Mouse (Mus musculus) cortical plate, adult 2 months (tissue): ENCODE data around the gene Col23a1. TPM values are rescaled to one million over a fixed set of nuclear protein-coding genes. Genes with fewer than 3 reads are reported as not detected.
A peak's percentile ranks its signal among the peaks of the same experiment; 100 is the strongest.

ENCODE experiments used
- H3K27ac ChIP-seq: fragments of 200-500 bp; 2 replicates; pipeline ENCODE4 v1.5.1; 2012; ENCODE audit warnings: low read length, control low read depth, inconsistent platforms; ENCODE audit not compliant: insufficient read depth
- H3K4me1 ChIP-seq: fragments of 200-500 bp; 2 replicates; pipeline ENCODE4 v1.6.1; 2011; ENCODE audit warnings: low read length; ENCODE audit not compliant: control insufficient read depth, insufficient read depth
- H3K4me3 ChIP-seq: fragments of 200-500 bp; 2 replicates; pipeline ENCODE4 v1.5.1; 2011; ENCODE audit warnings: mild to moderate bottlenecking, low read length, control low read depth; ENCODE audit not compliant: insufficient read depth
- CTCF ChIP-seq: fragments of 200-500 bp; IDR thresholded peaks from 2 replicates; pipeline ENCODE4 v1.5.1; 2011; ENCODE audit warnings: mild to moderate bottlenecking, control low read depth, low read length; ENCODE audit not compliant: insufficient read depth; ENCODE audit errors: extremely low read depth
- POLR2A ChIP-seq: fragments of 200-500 bp; IDR thresholded peaks from 2 replicates; pipeline ENCODE4 v1.6.1; 2011; ENCODE audit warnings: mild to moderate bottlenecking, low read length, control low read depth; ENCODE audit not compliant: insufficient read depth; ENCODE audit errors: extremely low read depth
- polyA plus RNA-seq: library from polyadenylated mRNA; depleted of rRNA; stranded (reverse); fragments of >200 nt; gene quantifications from 2 replicates; pipeline ENCODE4 v1.2.3, GENCODE M21; 2012

Gene Col23a1
- polyA plus RNA-seq, 1 experiment = 7.3 TPM

DNA sequence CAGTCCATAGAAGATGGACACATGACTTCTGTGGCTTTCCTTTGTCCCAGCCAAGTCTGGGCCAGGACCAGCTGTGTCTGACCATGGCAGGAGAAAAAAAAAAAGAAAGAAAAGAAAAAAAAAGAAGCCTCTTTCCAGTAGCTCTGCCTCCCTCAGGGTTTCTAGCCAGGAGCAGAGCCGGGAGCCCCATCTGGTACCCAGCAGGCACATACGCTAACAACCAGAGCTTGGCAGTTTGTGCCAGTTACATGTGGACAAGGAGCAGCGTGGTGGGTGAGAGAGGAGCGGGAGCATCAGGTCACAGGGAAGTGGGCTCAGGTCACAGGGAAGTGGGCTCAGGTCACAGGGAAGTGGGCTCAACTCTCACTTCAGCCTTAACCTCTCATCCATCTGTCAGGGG is 286.7 kb downstream of the Col23a1 start:
- Histone ChIP-seq H3K4me3 (no peak overlapping the region), H3K4me1 (no peaks in the 10 kb centered on the region), H3K27ac (no peak overlapping the region)
- TF ChIP-seq POLR2A (no peak), CTCF (no peak)

DNA sequence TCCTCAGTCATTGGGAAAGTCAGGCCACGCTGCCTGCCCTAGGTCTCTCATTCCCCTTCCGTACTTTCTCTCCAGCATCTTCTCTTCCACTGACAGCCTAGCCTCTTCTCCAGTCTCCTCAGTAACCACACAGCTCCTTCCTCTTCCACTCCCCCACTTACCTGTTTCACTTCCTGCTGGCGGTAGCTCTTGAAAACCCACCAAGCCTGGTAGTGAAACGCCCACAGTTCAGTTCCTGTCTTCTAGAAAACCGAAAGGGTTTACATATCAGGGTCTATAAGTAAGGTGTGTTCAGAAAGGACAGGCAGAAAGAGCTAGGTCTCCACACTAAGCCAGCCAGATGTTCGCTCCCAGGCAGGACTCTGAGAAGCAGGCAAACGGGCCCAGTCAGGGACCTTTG is 287.9 kb downstream of the Col23a1 start:
- no peaks in the 10 kb centered on the region for H3K4me1 ChIP-seq
- no peak overlapping the region for H3K4me3 ChIP-seq
- no peak for TF ChIP-seq CTCF
- no peak for TF ChIP-seq POLR2A
- H3K27ac ChIP-seq = no peak overlapping the region

DNA sequence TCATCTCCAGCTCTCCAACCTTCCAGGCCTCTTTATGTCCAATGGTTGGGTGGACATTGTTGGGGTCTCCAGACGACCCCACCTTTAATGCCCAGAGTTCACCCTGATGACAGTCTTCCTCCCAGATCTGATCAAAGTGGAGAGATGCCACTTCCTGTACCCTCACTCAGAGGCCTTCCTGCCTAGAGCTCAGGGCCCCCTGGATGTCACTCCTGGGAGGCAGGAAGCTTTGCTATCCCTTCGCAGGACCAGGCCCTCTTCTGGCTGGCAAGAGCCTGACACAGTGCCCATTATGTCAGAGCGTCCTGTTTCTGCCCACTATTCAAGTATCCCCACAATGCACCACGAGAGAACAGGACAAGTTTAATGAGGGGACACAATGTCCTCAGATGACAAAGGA is 289.3 kb downstream of the Col23a1 start:
- TF ChIP-seq POLR2A (no peak), CTCF (no peak)
- no peak overlapping the region for H3K4me3 ChIP-seq
- H3K27ac ChIP-seq = no peak overlapping the region
- H3K4me1 ChIP-seq = 0 out of 2 replicates have a peak, but pooled peaks cover 1% of the 10 kb centered on the region

DNA sequence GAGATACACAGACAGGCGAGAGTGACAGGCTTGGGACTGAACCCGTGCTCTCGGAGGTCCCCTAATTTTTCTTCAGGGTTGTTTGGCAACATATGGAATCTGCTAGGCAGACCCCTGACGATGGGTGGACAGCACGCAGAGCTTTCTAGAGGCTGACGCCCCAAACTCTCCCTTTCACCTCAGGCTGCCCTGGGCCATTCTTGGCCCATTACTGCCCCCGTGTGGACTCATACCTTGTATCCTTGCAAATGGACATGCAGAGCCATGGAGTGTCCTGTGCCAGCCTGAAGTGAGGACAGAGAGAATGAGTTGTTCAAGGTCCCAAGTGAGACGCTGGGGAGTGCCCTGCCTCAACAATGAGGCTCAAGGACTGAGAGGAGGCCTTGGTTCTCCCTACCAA is 293.0 kb downstream of the Col23a1 start:
- TF ChIP-seq POLR2A (no peak), CTCF (peak; percentile 40)
- H3K27ac ChIP-seq = no peak overlapping the region
- H3K4me1 ChIP-seq = peaks cover 3% of the 10 kb centered on the region; the same call in 1 of the 2 replicates
- no peak overlapping the region for H3K4me3 ChIP-seq

DNA sequence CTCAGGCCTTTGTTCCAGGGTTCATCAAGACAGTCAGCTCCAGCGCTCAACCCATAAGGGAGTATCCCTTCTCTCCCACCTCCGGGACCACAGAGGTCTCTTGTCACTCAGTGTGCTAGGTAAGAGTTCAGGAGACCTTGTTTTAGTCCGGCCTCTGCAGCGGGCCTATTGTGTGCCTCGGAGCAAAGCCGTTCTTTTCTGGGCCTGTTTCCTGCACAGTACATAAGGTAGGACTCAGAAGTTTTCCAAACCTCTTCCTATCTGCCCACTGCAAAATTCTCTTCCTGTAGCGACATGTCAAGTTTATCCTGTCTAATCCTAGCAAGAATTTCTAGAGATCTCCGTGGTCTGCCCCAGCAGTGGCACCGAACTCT is 294.3 kb downstream of the Col23a1 start:
- Histone ChIP-seq H3K4me1 (peaks cover 3% of the 10 kb centered on the region; the same call in 1 of the 2 replicates), H3K4me3 (peak overlapping the region; percentile 65), H3K27ac (peak overlapping the region; percentile 89)
- TF ChIP-seq POLR2A = no peak
- TF ChIP-seq CTCF = no peak

DNA sequence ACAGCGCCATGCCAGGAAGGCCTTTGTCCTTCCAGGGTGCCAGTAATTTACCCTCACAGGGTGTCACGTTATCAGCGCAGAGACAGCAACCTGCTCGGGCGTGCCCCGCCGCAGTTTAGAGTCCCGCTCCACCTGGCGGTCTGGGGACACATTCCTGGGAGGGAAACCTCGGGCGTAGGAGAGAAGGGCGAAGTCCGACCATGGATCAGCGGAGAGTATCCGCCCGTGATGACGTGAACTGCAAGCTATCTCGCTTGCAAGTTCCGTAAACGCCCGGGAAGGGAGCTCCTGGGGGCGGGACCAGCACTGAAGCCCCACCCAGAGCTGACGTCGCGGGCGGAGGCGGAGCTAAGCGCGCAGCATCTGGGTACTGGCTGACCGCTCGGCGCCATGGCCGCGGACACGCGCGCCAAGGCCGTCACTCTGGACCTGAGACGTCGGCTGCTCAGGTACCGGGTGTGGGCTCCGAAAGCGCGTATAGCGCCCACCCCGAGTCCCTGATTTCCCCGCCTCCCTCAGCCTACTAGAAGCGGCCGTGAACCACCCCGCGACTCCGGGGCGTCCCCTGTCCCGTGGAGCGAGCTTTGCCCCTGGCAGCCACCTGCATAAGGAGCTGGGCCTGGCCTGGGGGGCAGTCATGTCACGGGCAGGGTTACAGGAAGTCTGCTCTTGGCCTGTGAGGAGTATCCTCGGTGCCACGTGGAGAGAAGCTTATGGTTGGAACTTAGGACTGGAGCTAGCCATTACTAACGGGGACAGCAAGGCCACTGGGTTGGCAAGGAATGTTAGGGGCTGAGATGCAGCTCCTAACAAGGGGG is 294.9 kb downstream of the Col23a1 start, which contains the start of gene Phykpl:
Gene Phykpl, plus strand, starts transcription at position 327 of the 818 bp plus-strand sequence.
- TF ChIP-seq POLR2A (peak; percentile 97), CTCF (no peak)
- Histone ChIP-seq H3K4me1 (peaks cover 3% of the 10 kb centered on the region; the same call in 1 of the 2 replicates), H3K27ac (peak within 1 kb of the TSS; percentile 89)

DNA sequence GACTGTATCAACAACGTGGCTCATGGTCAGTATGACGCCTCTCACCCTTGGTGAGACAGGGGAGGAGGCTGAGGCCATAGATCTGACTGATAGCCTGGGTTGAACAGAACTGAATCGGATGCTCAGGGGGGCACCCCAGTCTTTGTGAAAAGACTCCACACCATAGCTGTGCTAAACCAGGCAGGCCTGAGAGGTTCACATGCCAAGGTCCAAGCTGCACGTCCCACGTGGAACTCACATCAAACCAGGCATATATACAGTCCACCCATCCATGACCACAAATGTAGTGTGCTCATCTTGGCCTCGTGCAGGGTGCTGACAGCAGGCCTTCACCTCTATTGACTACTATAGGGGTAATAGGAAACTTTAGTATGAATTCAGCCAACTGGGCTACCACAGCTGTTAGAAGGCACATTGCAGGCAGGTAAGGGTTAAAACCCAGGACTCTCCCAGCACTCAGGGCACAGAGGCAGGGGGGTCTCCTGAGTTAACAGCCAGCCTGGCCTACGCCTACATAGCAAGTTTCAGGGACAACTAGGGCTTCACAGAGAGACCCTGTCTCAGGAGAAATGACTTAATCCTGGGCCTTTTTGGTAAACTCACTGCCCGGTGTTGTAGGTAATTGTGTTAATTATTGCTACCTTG is 296.0 kb downstream of the Col23a1 start:
- TF ChIP-seq CTCF (no peak), POLR2A (no peak)
- peak overlapping the region; percentile 65; the same call in 1 of the 2 replicates for H3K4me3 ChIP-seq
- H3K27ac ChIP-seq = no peak overlapping the region
- peaks cover 3% of the 10 kb centered on the region; the same call in 1 of the 2 replicates for H3K4me1 ChIP-seq

More for the DNA sequence above, 294.9 kb downstream of the Col23a1 start, which contains the start of gene Phykpl:
- peak within 1 kb of the TSS; percentile 65 for H3K4me3 ChIP-seq

DNA sequence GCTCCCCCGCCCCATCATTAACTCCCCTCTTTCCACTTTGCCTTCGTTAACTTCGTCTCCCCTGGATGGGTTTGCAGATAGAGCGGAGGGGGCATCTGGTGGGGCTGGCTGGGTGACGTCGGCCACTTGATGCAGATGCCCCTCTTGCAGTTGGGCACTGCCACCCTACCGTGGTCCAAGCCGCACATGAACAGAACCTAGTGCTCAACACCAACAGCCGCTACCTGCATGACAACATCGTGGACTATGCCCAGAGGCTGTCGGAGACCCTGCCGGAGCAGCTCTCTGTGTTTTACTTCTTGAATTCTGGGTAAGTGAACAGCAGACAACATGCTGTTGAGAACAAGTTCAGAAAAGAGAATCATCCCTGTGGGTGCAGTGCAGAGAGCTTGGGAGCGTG is 296.7 kb downstream of the Col23a1 start:
- no peak overlapping the region for H3K27ac ChIP-seq
- TF ChIP-seq CTCF (no peak), POLR2A (no peak)

DNA sequence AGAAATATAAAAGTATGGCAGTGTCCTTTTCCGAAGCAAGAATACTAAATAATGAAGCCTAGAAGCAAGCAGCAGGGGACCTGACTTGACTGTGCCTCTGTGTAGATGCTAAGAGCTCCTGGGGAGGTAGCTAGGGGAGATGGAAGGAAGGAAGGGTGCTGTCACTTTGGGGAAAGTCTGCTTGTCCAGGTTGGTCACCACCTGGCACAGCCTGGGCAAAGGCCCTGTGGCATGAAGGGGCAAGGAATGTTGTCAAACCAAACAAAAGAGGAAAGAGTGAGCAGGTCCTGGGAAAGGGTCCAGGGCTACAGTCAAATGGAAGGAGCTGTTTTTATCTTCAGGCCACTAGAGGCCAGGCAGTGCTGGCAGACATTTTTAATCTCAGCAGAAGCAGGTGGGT is 297.3 kb downstream of the Col23a1 start:
- no peak for TF ChIP-seq POLR2A
- no peak for TF ChIP-seq CTCF
- no peak overlapping the region for H3K4me3 ChIP-seq
- H3K27ac ChIP-seq = no peak overlapping the region
- peaks cover 3% of the 10 kb centered on the region; the same call in 1 of the 2 replicates for H3K4me1 ChIP-seq

More for the DNA sequence above, 296.7 kb downstream of the Col23a1 start:
- Histone ChIP-seq H3K4me1 (peaks cover 3% of the 10 kb centered on the region; the same call in 1 of the 2 replicates), H3K4me3 (no peak overlapping the region)

DNA sequence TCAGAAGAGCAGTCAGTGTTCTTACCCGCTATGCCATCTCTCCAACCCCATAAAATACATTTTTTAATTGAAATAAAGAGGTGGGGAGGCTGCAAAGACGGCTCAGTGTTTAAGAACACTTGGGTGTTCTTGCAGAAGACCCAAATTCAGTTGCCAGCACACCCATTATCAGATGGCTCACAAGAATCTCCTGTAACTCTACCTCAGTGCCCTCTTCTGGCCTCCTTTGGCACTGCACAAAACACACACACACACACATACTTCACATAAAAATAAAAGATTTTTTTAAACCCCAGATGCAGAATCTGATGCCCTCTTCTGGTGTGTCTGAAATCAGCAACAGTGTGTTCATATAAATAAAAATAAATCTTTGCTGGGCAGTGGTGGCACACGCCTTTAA is 299.1 kb downstream of the Col23a1 start:
- H3K4me1 ChIP-seq = peaks cover 3% of the 10 kb centered on the region; the same call in 1 of the 2 replicates
- no peak overlapping the region for H3K27ac ChIP-seq
- no peak overlapping the region for H3K4me3 ChIP-seq
- no peak for TF ChIP-seq CTCF
- TF ChIP-seq POLR2A = no peak
